Mouse (Mus musculus) limb, embryonic 10.5 days (tissue): ENCODE measurements around the gene Snu13. TPM values are rescaled to one million over a fixed set of nuclear protein-coding genes. Genes with fewer than 3 reads are reported as not detected.

Experiments
- DNase-seq: peaks from one replicate; pipeline ENCODE4 v3.0.0-alpha.2; 2017; ENCODE audit warnings: low spot score
- H3K27ac ChIP-seq: fragments of 300-500 bp; sonication (generic); 2 replicates; pipeline ENCODE4 v1.5.1; 2016; ENCODE audit warnings: mild to moderate bottlenecking
- H3K27me3 ChIP-seq: fragments of 300-500 bp; sonication (generic); 2 replicates; pipeline ENCODE4 v1.6.1; 2016; ENCODE audit warnings: low read depth, mild to moderate bottlenecking; ENCODE audit not compliant: poor library complexity, severe bottlenecking
- H3K36me3 ChIP-seq: fragments of 300-500 bp; sonication (generic); 2 replicates; pipeline ENCODE4 v1.6.1; 2016; ENCODE audit warnings: mild to moderate bottlenecking, moderate library complexity
- H3K4me1 ChIP-seq: fragments of 300-500 bp; sonication (generic); 2 replicates; pipeline ENCODE4 v1.6.1; 2016
- H3K4me3 ChIP-seq: fragments of 300-500 bp; sonication (generic); 2 replicates; pipeline ENCODE4 v1.5.1; 2016; ENCODE audit warnings: mild to moderate bottlenecking, moderate library complexity
- H3K9me3 ChIP-seq: fragments of 300-500 bp; sonication (generic); replicated peaks from 2 replicates; pipeline ENCODE4 v1.6.1; 2016; ENCODE audit warnings: mild to moderate bottlenecking
- WGBS: fragments of 180-500 bp; shearing (Covaris S2); methylation state at CpG from one replicate; pipeline ENCODE4 v1.1.7; 2016; 5-methylcytosine and 5-hydroxymethylcytosine counted together
- polyA plus RNA-seq: library from polyadenylated mRNA; unstranded; fragments of >200 nt; fragmentation: Nextera tagmentation; extraction: Ambion mirVana; gene quantifications from 2 replicates; pipeline ENCODE4 v1.2.1, GENCODE M21; 2016

Snu13 gene
- polyA plus RNA-seq, 1 experiment from 2014 or later = 379 TPM

- Histone ChIP-seq H3K4me3 (no peak overlapping the region), H3K9me3 (no peaks in the 10 kb centered on the region), H3K27ac (no peak overlapping the region), H3K27me3 (no peaks in the 10 kb centered on the region), H3K4me1 (no peaks in the 10 kb centered on the region), H3K36me3 (no peaks in the 10 kb centered on the region)
- 73% methylated on average over 5 of the region's 5 CpGs for WGBS
- no peak for DNase-seq
Measured at GRCm38 (mm10) chr15:82052544-82052943, 5.1 kb upstream of the Snu13 start.

- Histone ChIP-seq H3K27me3 (no peaks in the 10 kb centered on the region), H3K36me3 (peaks cover 26% of the 10 kb centered on the region), H3K4me1 (peaks cover 15% of the 10 kb centered on the region), H3K4me3 (peak overlapping the region; percentile 100), H3K9me3 (no peaks in the 10 kb centered on the region), H3K27ac (peak overlapping the region; percentile 95)
- WGBS = 5% methylated on average over 26 of the region's 26 CpGs
- DNase-seq = peak; percentile 37
Measured at GRCm38 (mm10) chr15:82046246-82046891, 1.0 kb downstream of the Snu13 start.

- H3K4me3 ChIP-seq = no peak overlapping the region
- no peaks in the 10 kb centered on the region for H3K27me3 ChIP-seq
- H3K27ac ChIP-seq = no peak overlapping the region
- no peak for DNase-seq
- H3K36me3 ChIP-seq = peaks cover 45% of the 10 kb centered on the region
- WGBS = 97% methylated on average over 7 of the region's 7 CpGs
- H3K9me3 ChIP-seq = no peaks in the 10 kb centered on the region
- H3K4me1 ChIP-seq = peaks cover 15% of the 10 kb centered on the region
Measured at GRCm38 (mm10) chr15:82044166-82044784, 3.1 kb downstream of the Snu13 start.

GRCm38 (mm10) chr15:82040650-82041049, 6.7 kb downstream of the Snu13 start:
- Histone ChIP-seq H3K9me3 (no peaks in the 10 kb centered on the region), H3K36me3 (peaks cover 80% of the 10 kb centered on the region), H3K27me3 (no peaks in the 10 kb centered on the region), H3K4me1 (peaks cover 3% of the 10 kb centered on the region), H3K4me3 (no peak overlapping the region), H3K27ac (no peak overlapping the region)
- 98% methylated on average over 1 of the region's 1 CpGs for whole genome bisulfite sequencing
- peak; percentile 54 for DNase-seq

GRCm38 (mm10) chr15:82035904-82036689, 11.3 kb downstream of the Snu13 start:
- no peak for DNase-seq
- H3K36me3 ChIP-seq = peaks cover 96% of the 10 kb centered on the region
- H3K27me3 ChIP-seq = no peaks in the 10 kb centered on the region
- H3K27ac ChIP-seq = no peak overlapping the region
- 88% methylated on average over 12 of the region's 12 CpGs for WGBS
- H3K4me1 ChIP-seq = no peaks in the 10 kb centered on the region
- H3K9me3 ChIP-seq = no peaks in the 10 kb centered on the region
- no peak overlapping the region for H3K4me3 ChIP-seq

- Histone ChIP-seq H3K4me1 (no peaks in the 10 kb centered on the region), H3K36me3 (peaks cover 96% of the 10 kb centered on the region), H3K27ac (no peak within 1 kb of the TSS), H3K27me3 (no peaks in the 10 kb centered on the region), H3K9me3 (no peaks in the 10 kb centered on the region), H3K4me3 (no peak within 1 kb of the TSS)
- no peak for DNase-seq
- 94% methylated on average over 4 of the region's 4 CpGs for WGBS
Measured at GRCm38 (mm10) chr15:82033762-82034161, 13.6 kb downstream of the Snu13 start, which contains the start of gene Desi1. Desi1 (minus strand) TSS chr15:82033862.

- Histone ChIP-seq H3K4me3 (no peak overlapping the region), H3K4me1 (no peaks in the 10 kb centered on the region), H3K27ac (no peak overlapping the region), H3K36me3 (peaks cover 96% of the 10 kb centered on the region), H3K27me3 (no peaks in the 10 kb centered on the region), H3K9me3 (no peaks in the 10 kb centered on the region)
- DNase-seq = no peak
- 87% methylated on average over 7 of the region's 7 CpGs for WGBS
Measured at GRCm38 (mm10) chr15:82032386-82032785, 15.0 kb downstream of the Snu13 start.

GRCm38 (mm10) chr15:82027726-82028125, 19.7 kb downstream of the Snu13 start:
- 93% methylated on average over 7 of the region's 7 CpGs for WGBS
- H3K4me3 ChIP-seq = no peak overlapping the region
- no peak overlapping the region for H3K27ac ChIP-seq
- H3K4me1 ChIP-seq = no peaks in the 10 kb centered on the region
- no peak for DNase-seq
- H3K36me3 ChIP-seq = peaks cover 100% of the 10 kb centered on the region
- H3K27me3 ChIP-seq = no peaks in the 10 kb centered on the region
- H3K9me3 ChIP-seq = no peaks in the 10 kb centered on the region

- 94% methylated on average over 7 of the region's 7 CpGs for WGBS
- Histone ChIP-seq H3K27ac (no peak overlapping the region), H3K4me1 (no peaks in the 10 kb centered on the region), H3K9me3 (no peaks in the 10 kb centered on the region), H3K27me3 (no peaks in the 10 kb centered on the region), H3K4me3 (no peak overlapping the region), H3K36me3 (peaks cover 100% of the 10 kb centered on the region)
- no peak for DNase-seq
Measured at GRCm38 (mm10) chr15:82027276-82027675, 20.1 kb downstream of the Snu13 start.

GRCm38 (mm10) chr15:82023965-82024635, 23.3 kb downstream of the Snu13 start:
- Histone ChIP-seq H3K4me1 (no peaks in the 10 kb centered on the region), H3K9me3 (no peaks in the 10 kb centered on the region), H3K27ac (no peak overlapping the region), H3K27me3 (no peaks in the 10 kb centered on the region), H3K4me3 (no peak overlapping the region), H3K36me3 (peaks cover 100% of the 10 kb centered on the region)
- 93% methylated on average over 6 of the region's 6 CpGs for WGBS
- DNase-seq = no peak

- 94% methylated on average over 13 of the region's 13 CpGs for WGBS
- H3K36me3 ChIP-seq = peaks cover 92% of the 10 kb centered on the region
- H3K27ac ChIP-seq = no peak overlapping the region
Measured at GRCm38 (mm10) chr15:82022535-82023088, 24.8 kb downstream of the Snu13 start.

GRCm38 (mm10) chr15:82019288-82019687, 28.1 kb downstream of the Snu13 start:
- H3K27me3 ChIP-seq = no peaks in the 10 kb centered on the region
- no peak overlapping the region for H3K4me3 ChIP-seq

More at GRCm38 (mm10) chr15:82022535-82023088, 24.8 kb downstream of the Snu13 start:
- no peaks in the 10 kb centered on the region for H3K9me3 ChIP-seq
- no peak overlapping the region for H3K4me3 ChIP-seq
- H3K4me1 ChIP-seq = no peaks in the 10 kb centered on the region
- H3K27me3 ChIP-seq = no peaks in the 10 kb centered on the region
- no peak for DNase-seq

More at GRCm38 (mm10) chr15:82019288-82019687, 28.1 kb downstream of the Snu13 start:
- 82% methylated on average over 3 of the region's 3 CpGs for WGBS
- peaks cover 59% of the 10 kb centered on the region for H3K36me3 ChIP-seq
- no peak overlapping the region for H3K27ac ChIP-seq
- DNase-seq = no peak
- peaks cover 17% of the 10 kb centered on the region for H3K4me1 ChIP-seq
- no peaks in the 10 kb centered on the region for H3K9me3 ChIP-seq
